Mouse (Mus musculus): ENCODE results near the gene Soga1. TPM values are rescaled to one million over a fixed set of nuclear protein-coding genes. Genes with fewer than 3 reads are reported as not detected.

The Soga1 gene
- polyA plus RNA-seq, 1 experiment from 2014 or later: 4.5 TPM

DNA sequence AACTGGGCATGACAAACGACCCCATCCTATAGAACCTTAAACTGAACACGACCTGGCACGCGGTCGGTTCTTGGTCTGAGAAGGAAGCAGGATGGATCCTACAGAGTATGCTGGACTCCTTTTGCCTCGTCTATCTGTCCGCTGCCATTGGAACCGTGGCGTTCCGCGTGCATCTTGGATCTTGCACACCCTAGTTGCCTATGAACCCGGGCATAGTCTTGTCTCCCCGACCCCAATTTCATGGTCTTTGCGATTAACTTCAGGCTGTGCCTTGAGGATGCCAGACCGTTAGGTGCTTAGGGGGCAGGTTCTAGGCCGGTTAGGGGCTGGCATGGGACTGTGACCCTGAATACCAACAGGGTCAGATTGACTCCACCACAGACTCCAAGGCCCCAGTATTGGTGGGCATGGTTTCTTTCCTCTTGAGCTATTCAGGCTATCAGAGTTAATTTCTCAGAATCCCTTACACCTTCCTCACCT is 687 bp upstream of the Soga1 start:
- Histone ChIP-seq H3K36me3 (no peaks in the 10 kb centered on the region), H3K27me3 (replicated peaks) (0 out of 2 replicates have a peak, but pooled peaks cover 4% of the 10 kb centered on the region), H3K27ac (ENCODE audit: poor library complexity, severe bottlenecking) (peak overlapping the region; percentile 91), H3K9me3 (replicated peaks) (no peaks in the 10 kb centered on the region), H3K4me2 (peak overlapping the region; percentile 92), H3K4me3 (peak overlapping the region; percentile 76), H3K9ac (peak overlapping the region; percentile 95), H3K4me1 (replicated peaks) (peaks cover 41% of the 10 kb centered on the region)
- no peak for ATAC-seq (ENCODE audit: insufficient number of reproducible peaks, low FRiP score)
- 13% methylated on average over 16 of the region's 16 CpGs for WGBS

DNA sequence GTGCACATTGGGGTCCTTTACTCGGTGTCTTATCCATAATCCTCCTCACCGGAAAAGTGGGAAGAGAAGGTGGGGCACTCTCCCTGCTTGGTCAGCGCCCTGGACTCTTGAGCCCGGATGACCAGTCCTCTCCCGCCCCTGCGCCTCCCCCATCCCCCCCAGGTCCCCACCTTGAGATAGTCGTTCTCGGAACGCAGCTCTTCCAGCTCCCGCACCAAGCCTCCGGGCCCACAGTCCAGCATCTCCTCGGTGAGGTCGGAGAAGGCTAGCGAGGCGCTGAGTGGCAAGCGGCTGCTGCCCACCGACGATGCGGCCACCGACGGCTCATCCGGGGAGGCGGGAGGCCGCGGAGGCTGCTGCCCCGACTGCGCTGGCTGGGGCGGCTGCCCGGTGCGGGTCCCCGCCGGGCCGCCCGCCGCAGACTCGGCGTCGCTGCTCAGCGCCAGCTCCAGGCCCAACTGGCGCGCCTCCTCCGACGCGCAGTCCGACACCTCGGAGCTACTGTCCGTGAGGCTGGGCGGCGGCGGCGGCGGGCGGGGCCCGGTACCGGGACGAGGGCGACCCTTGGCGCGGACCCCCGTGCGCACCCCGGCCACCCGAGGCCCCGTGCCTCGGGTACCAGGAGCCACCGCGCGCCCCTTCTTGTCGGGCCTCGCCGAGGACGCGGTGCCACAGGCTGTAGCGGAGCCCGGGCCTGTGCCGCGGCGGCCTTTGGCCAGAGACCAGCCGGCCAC is 828 bp downstream of the Soga1 start:
- 0 out of 2 replicates have a peak, but pooled peaks cover 4% of the 10 kb centered on the region for H3K27me3 ChIP-seq (replicated peaks)
- ATAC-seq (ENCODE audit: insufficient number of reproducible peaks, low FRiP score): peak; percentile 16
- peaks cover 56% of the 10 kb centered on the region for H3K4me1 ChIP-seq (replicated peaks)
- peak overlapping the region; percentile 92 for H3K4me2 ChIP-seq
- H3K9ac ChIP-seq: peak overlapping the region; percentile 95
- peak overlapping the region; percentile 76 for H3K4me3 ChIP-seq
- no peaks in the 10 kb centered on the region for H3K9me3 ChIP-seq (replicated peaks)
- WGBS: under 1% methylated on average over 77 of the region's 79 CpGs
- H3K27ac ChIP-seq (ENCODE audit: poor library complexity, severe bottlenecking): peak overlapping the region; percentile 91
- H3K36me3 ChIP-seq: 0 out of 2 replicates have a peak, but pooled peaks cover under 1% of the 10 kb centered on the region

DNA sequence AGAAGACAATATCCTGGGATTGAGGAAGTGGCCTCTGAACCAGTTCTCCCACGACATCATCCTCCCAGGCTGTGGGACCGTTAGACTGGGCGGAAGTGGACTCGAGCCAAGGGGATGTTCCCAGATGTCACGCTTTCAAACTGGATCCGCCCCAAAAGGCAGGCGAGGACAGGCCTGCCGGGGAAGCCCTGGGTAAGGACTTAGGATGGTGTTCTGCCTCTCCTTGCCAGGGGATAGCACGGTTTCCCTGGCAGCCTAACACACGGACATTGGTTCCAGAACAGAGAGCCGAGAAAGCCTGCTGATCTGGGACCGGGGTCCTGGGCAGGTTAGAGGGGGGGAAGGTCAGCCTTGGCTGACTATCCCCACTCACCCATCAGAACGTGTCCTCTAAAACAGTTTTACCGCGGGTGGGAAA is 1.4 kb downstream of the Soga1 start:
- Histone ChIP-seq H3K27me3 (replicated peaks) (0 out of 2 replicates have a peak, but pooled peaks cover 4% of the 10 kb centered on the region), H3K4me3 (peak overlapping the region; percentile 76), H3K36me3 (0 out of 2 replicates have a peak, but pooled peaks cover 5% of the 10 kb centered on the region), H3K4me2 (peak overlapping the region; percentile 92), H3K9me3 (replicated peaks) (no peaks in the 10 kb centered on the region), H3K27ac (ENCODE audit: poor library complexity, severe bottlenecking) (peak overlapping the region; percentile 91), H3K4me1 (replicated peaks) (peaks cover 61% of the 10 kb centered on the region), H3K9ac (peak overlapping the region; percentile 95)
- WGBS: 4% methylated on average over 15 of the region's 15 CpGs
- 0 out of 2 replicates have a peak, but pooled peaks have one; percentile 26 for ATAC-seq (ENCODE audit: insufficient number of reproducible peaks, low FRiP score)

DNA sequence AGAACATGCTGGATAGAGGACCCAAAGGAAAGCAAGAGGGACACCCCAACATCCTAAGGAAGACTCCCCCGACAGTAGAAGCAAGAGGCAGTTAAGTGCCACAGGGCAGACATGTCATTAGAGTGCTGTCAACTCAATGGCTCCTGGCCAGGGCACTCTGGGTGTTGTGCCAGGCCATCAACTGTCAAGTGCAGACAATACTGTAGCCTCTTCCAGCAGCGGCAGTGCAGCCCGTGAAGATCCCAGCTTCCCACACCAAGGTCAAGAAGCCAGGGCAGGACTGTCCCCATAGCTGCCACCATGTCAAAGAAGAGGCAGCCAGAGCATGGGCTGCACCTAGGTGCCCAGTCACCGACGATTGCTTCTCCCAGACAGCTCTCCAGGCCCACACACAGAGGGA is 1.9 kb downstream of the Soga1 start:
- ATAC-seq (ENCODE audit: insufficient number of reproducible peaks, low FRiP score): no peak
- H3K4me2 ChIP-seq: peak overlapping the region; percentile 92
- 0 out of 2 replicates have a peak, but pooled peaks cover 4% of the 10 kb centered on the region for H3K27me3 ChIP-seq (replicated peaks)
- 0 out of 2 replicates have a peak, but pooled peaks cover 5% of the 10 kb centered on the region for H3K36me3 ChIP-seq
- H3K9ac ChIP-seq: peak overlapping the region; percentile 95
- H3K9me3 ChIP-seq (replicated peaks): no peaks in the 10 kb centered on the region
- H3K4me3 ChIP-seq: peak overlapping the region; percentile 76
- 21% methylated on average over 5 of the region's 5 CpGs for WGBS
- H3K27ac ChIP-seq (ENCODE audit: poor library complexity, severe bottlenecking): peak overlapping the region; percentile 91
- H3K4me1 ChIP-seq (replicated peaks): peaks cover 63% of the 10 kb centered on the region

DNA sequence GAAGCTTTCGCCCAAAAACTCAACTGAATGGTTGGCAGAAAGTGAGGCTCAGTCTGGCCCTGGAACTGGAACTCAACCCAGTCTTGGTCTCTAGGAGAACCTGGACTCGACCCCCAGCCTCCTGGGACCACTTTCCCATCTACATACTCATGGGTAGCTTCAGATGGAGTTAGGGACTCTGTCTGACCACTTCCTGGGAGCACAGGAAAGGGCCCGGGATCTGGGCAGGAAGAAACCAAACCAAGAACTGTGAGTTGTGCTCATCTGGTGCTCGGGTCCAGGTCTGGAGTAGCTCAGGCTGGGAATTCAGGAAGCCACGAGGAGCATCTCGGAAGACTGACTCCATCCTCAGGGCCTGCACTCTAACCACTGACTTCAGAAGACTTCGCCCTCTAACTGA is 2.5 kb downstream of the Soga1 start:
- Histone ChIP-seq H3K4me2 (peak overlapping the region; percentile 92), H3K4me1 (replicated peaks) (peaks cover 63% of the 10 kb centered on the region), H3K9ac (peak overlapping the region; percentile 95; the same call in 1 of the 2 replicates), H3K36me3 (0 out of 2 replicates have a peak, but pooled peaks cover 5% of the 10 kb centered on the region), H3K27me3 (replicated peaks) (0 out of 2 replicates have a peak, but pooled peaks cover 4% of the 10 kb centered on the region), H3K9me3 (replicated peaks) (no peaks in the 10 kb centered on the region), H3K27ac (ENCODE audit: poor library complexity, severe bottlenecking) (no peak overlapping the region), H3K4me3 (peak overlapping the region; percentile 76)
- ATAC-seq (ENCODE audit: insufficient number of reproducible peaks, low FRiP score): no peak
- WGBS: 74% methylated on average over 7 of the region's 7 CpGs

DNA sequence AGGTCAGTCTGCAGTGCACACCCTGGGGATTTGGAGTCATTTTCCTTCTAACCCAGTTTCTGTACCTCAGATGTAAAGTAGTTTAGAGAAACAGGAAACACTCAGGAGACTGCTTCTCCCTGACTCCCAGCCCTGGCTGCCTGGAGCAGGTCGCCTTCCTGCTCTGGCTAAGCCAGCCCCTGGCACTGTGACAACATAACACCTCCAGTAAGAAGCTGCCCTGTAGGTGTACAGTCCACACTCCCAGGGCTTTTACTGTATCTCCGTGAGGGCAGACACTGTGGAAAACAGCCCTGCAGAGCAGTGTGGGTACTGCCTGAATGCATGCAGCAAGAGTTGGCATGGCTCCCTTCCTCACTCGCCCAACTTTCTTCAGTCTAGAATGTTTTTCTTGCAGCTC is 3.4 kb downstream of the Soga1 start:
- peak overlapping the region; percentile 95; the same call in 1 of the 2 replicates for H3K9ac ChIP-seq
- no peak overlapping the region for H3K4me3 ChIP-seq
- ATAC-seq (ENCODE audit: insufficient number of reproducible peaks, low FRiP score): no peak
- H3K4me1 ChIP-seq (replicated peaks): peaks cover 72% of the 10 kb centered on the region
- no peaks in the 10 kb centered on the region for H3K9me3 ChIP-seq (replicated peaks)
- peak overlapping the region; percentile 92 for H3K4me2 ChIP-seq
- H3K36me3 ChIP-seq: 0 out of 2 replicates have a peak, but pooled peaks cover 5% of the 10 kb centered on the region
- 0 out of 2 replicates have a peak, but pooled peaks cover 4% of the 10 kb centered on the region for H3K27me3 ChIP-seq (replicated peaks)
- WGBS: 42% methylated on average over 3 of the region's 3 CpGs
- H3K27ac ChIP-seq (ENCODE audit: poor library complexity, severe bottlenecking): peak overlapping the region; percentile 52

DNA sequence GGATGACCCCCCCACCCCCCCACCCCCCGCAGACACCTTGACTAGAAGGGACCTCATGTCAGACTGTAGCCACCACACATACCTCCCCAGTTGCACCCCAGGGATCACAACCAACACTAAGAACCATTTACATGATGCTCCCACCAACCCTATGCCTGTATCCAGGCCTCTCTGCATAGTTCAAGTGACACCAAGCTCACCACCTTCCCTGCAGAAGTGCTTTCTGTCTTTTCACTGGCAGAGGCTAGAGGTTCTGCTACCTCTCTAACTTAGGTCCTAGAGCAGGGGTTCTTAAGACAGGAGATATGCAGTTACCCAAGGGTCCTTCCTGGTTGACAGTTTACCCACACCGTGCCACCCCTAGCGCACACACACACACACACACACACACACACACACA is 3.8 kb downstream of the Soga1 start:
- H3K27me3 ChIP-seq (replicated peaks): 0 out of 2 replicates have a peak, but pooled peaks cover 1% of the 10 kb centered on the region
- H3K9me3 ChIP-seq (replicated peaks): no peaks in the 10 kb centered on the region
- WGBS: 84% methylated on average over 3 of the region's 3 CpGs
- 0 out of 2 replicates have a peak, but pooled peaks cover 5% of the 10 kb centered on the region for H3K36me3 ChIP-seq
- H3K4me3 ChIP-seq: no peak overlapping the region
- H3K9ac ChIP-seq: peak overlapping the region; percentile 95; the same call in 1 of the 2 replicates
- no peak for ATAC-seq (ENCODE audit: insufficient number of reproducible peaks, low FRiP score)
- peak overlapping the region; percentile 92 for H3K4me2 ChIP-seq
- peaks cover 77% of the 10 kb centered on the region for H3K4me1 ChIP-seq (replicated peaks)
- peak overlapping the region; percentile 52 for H3K27ac ChIP-seq (ENCODE audit: poor library complexity, severe bottlenecking)

DNA sequence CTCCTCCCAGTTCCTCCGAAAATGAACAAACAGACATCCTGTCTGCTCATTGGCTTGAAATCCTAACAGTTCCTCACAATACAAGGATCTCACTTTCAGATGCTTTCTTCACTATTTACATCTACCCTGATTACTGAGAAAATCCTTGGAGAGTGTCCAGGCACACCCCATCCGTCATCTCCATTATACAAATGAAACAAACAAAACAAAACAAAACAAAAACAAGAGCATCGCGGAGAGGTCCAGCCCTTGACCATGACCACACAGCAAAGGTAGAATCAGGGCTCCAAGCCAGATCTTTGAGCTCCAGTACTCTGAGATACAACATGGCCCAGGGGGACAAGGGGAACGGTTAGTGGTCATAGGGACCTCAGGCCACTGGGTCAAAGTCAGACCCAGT is 4.3 kb downstream of the Soga1 start:
- 0 out of 2 replicates have a peak, but pooled peaks cover 5% of the 10 kb centered on the region for H3K36me3 ChIP-seq
- H3K4me1 ChIP-seq (replicated peaks): peaks cover 79% of the 10 kb centered on the region
- no peaks in the 10 kb centered on the region for H3K9me3 ChIP-seq (replicated peaks)
- H3K4me3 ChIP-seq: no peak overlapping the region
- H3K4me2 ChIP-seq: peak overlapping the region; percentile 92; the same call in 1 of the 2 replicates
- no peak overlapping the region for H3K27ac ChIP-seq (ENCODE audit: poor library complexity, severe bottlenecking)
- 75% methylated on average over 5 of the region's 5 CpGs for WGBS
- 0 out of 2 replicates have a peak overlapping the region, but pooled peaks have one; percentile 95 for H3K9ac ChIP-seq
- ATAC-seq (ENCODE audit: insufficient number of reproducible peaks, low FRiP score): no peak
- no peaks in the 10 kb centered on the region for H3K27me3 ChIP-seq (replicated peaks)

DNA sequence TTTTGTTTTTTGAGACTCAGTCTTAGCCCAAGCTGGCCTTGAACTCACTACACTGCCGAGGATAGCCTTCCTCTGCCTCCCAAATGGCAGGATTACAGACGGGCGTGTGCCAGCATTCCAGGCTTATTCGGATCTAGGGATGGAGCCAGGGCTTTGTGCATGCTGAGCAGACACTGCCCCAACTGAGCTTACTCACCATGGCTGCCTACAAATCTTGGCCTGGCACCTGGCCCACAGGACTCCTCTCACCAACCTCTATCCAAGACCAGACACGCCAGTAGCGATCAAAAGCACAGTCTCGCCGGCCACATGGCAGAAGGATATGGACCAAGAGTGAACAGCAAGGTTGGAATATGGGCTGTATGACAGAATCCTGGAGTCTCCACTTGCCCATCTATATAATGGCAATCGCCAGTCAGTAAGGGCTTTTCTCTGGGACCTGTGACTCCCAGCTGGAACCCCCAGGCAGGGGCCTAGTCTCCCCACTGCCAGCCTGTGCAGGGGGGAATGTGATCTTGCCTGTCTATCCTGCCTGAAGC is 4.8 kb downstream of the Soga1 start:
- Histone ChIP-seq H3K27me3 (replicated peaks) (no peaks in the 10 kb centered on the region), H3K9me3 (replicated peaks) (no peaks in the 10 kb centered on the region), H3K9ac (0 out of 2 replicates have a peak overlapping the region, but pooled peaks have one; percentile 25), H3K4me2 (peak overlapping the region; percentile 3; the same call in 1 of the 2 replicates), H3K27ac (ENCODE audit: poor library complexity, severe bottlenecking) (peak overlapping the region; percentile 44), H3K4me1 (replicated peaks) (peaks cover 82% of the 10 kb centered on the region), H3K4me3 (no peak overlapping the region), H3K36me3 (0 out of 2 replicates have a peak, but pooled peaks cover 5% of the 10 kb centered on the region)
- 78% methylated on average over 9 of the region's 9 CpGs for WGBS
- ATAC-seq (ENCODE audit: insufficient number of reproducible peaks, low FRiP score): no peak

DNA sequence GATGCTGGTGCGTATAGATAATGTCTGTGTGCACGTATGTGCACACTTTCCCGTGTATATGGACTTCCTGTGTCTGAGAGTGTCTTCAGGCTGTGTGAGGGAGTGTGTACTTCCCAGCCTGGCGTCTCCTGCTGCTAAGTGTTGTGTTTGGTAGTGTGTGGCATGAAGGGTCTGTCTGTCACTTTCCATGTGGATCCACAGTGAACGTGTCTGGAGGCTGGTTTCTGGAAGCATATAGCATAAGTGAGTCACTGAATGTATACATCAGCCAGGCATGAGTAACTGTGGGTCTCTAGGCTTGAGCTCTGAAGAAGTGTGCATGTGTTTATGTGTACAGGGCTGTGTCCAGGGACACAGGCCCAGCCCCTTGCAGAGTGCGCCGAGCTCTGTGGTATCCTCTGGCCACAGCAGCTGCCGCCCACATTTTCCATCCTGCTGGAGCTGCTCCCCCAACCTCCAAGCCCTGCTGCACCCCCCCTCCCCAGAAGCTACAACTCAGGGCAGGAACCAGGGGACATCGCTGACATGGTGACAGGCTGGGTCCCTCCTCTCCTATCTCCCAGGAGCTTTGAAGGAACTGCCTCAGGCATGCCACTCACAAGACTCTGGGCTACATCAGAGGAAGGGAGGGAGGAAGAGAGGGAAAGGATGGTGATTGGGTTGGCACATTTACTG is 5.5 kb downstream of the Soga1 start:
- 53% methylated on average over 9 of the region's 9 CpGs for WGBS
- peak overlapping the region; percentile 44 for H3K27ac ChIP-seq (ENCODE audit: poor library complexity, severe bottlenecking)
- H3K9ac ChIP-seq: 0 out of 2 replicates have a peak overlapping the region, but pooled peaks have one; percentile 25
- no peak overlapping the region for H3K4me3 ChIP-seq
- peaks cover 89% of the 10 kb centered on the region for H3K4me1 ChIP-seq (replicated peaks)
- ATAC-seq (ENCODE audit: insufficient number of reproducible peaks, low FRiP score): no peak
- no peak overlapping the region for H3K4me2 ChIP-seq
- H3K9me3 ChIP-seq (replicated peaks): no peaks in the 10 kb centered on the region
- H3K27me3 ChIP-seq (replicated peaks): no peaks in the 10 kb centered on the region
- 0 out of 2 replicates have a peak, but pooled peaks cover 5% of the 10 kb centered on the region for H3K36me3 ChIP-seq

Data from heart, embryonic 12.5 days (tissue).